Mouse (Mus musculus): ENCODE results near the gene Mdh2.

DNA sequence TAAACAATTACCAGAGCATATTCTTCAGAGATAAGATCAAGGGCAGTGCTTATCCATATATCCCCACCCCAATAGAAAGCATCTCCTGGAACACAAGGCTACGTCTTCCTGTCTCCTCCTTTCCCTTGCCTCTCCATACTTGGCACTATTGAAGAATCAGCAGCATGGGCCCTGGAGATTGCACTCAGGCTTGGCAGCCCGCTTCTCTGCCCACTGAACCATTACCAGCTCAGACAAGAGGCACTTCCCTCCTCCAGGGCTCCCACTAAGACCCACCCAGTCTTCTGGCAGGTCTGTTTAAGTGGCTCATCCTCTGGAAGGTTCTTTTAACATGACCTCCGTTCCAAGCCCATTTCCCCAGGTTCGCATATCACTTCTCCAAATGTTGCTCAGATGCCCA, 1.7 kb upstream of the Mdh2 start:
- TF ChIP-seq GATA1 (IDR thresholded peaks at IDR 0.05; ENCODE audit: borderline replicate concordance, low read length) = no peak
- no peak for TF ChIP-seq CTCF (IDR thresholded peaks at IDR 0.05; ENCODE audit: low read depth, low read length)
- no peak for TF ChIP-seq TAL1 (conservative IDR thresholded peaks at IDR 0.05; ENCODE audit: low read depth, low read length)
- TF ChIP-seq GATA2 (IDR thresholded peaks at IDR 0.05; ENCODE audit: borderline replicate concordance, low read depth, low read length) = no peak
- TF ChIP-seq POLR2AphosphoS5 (IDR thresholded peaks at IDR 0.05; ENCODE audit: insufficient replicate concordance, low read depth, low read length) = no peak

Measured in G1E (cell line).